Mouse (Mus musculus) brain, embryonic 18.5 days (tissue): ENCODE results near the gene Alppl2.

Source experiments
- DNase-seq: peaks from one replicate; pipeline ENCODE4 v3.0.0-alpha.2; 2012; ENCODE audit warnings: low read depth, low spot score

Alppl2 gene

DNA sequence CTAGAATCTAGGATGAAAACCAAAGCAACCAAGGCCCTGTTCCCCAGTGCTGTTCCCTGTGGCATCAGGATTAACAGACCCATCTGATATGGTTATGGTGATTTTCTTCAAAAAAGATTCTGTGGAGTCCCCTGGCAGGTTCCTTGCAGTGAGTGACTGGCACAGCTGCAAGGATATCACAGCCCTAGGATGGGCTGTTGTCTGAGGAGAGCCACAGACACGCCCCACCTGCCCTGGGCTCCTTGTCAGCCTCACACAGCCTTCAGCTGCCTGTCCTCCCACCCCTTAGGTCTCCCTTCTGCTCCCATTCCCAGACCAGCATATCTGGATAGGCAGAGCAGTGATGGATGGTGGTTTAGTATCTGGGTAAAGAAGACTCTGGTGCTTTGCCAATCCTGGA lies 39.0 kb downstream of the Alppl2 start:
- DNase-seq, result no peak

DNA sequence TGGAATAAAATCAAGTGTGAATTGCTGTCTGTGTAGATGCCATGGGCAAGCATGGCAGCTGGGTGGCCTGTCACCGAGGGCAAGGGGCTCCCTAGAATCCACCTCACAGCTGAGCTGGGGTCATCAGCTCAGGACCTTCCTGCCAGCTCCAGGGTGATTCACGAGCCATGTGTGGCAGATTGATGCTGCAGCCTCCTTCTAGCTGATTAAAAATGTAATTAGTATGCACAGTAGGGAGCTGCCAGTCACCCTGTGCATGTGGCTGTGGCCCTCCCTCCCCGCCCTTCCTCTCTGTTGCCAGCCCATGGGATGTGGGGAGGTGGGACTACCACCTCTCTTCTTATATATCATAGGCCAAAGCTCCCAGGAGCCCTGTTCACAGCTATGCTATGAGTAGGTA lies 39.7 kb downstream of the Alppl2 start:
- no peak for DNase-seq

DNA sequence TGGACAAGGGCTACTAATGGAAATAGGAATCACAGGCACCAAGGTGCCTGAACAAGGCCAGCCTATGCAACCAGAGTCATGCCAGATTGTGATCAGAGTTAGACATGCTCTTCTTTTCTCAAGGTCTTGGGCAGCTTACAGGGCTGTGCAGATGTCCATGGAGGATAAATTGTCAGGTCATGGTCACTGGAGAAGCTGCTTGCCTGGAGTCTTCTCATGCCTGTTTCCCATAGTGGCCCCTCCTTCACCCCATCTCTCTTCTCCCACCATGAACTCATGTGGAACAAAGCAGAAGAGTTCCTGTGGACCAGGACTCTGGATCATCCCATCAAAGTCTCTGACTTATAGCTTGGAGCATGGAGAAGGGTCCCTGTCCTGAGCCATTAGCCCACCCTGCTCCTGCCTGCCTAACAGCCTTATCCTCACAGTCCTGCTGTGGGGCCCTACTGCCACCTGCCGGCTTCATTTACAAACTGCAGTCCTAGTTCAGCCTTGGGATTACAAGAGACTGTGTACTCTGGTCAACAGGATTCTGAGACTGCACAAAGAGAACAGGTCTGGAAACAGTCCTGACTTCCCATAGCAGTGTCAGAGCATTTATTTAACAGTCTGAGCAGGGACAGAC lies 47.8 kb downstream of the Alppl2 start:
- peak; percentile 40 for DNase-seq

DNA sequence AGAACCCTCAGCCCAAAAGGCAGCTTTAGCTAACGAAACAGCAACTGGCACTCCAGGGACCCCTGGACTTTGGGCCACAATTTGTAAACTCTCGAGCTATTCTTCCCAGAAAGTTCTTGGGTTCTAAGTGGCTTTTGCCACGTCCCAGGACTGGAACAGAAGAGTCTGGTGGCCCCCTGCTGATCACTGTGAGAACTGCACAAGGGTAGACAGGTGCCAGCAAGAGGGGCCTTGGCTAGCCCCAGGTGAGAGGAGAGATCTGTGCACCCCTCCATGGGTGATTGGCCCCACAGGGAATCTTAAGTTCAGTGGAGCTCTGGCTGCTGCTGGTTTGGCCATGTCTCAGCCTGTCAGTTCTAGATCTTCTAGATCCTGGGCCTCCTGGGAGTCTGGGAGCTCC lies 48.6 kb downstream of the Alppl2 start:
- DNase-seq, result no peak

GRCm38 (mm10) chr1:87038477-87039070 lies 51.2 kb downstream of the Alppl2 start:
- no peak for DNase-seq
